Mouse (Mus musculus): ENCODE results near the gene Zbtb20. TPM values are rescaled to one million over a fixed set of nuclear protein-coding genes. Genes with fewer than 3 reads are reported as not detected.

Zbtb20 gene
- polyA plus RNA-seq, 1 experiment, result 13.7 TPM

DNA sequence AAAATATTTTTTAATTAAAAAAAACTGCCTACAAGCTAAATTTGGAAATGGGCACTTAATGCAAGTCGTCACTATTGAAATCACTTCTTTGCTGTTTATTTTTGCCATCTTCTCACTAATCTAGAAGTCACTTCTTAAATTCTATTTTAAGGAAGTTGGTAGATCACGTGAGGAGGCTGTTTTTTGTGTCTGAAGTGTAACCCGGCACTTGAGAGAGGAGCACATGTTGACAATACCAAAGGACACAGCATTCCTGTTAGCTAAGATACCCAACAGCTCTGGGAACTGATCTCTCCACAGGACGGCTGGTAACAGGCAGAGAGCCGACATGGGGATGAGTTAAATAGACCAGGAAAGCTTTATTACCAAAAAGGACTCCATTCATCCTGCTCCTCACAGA lies 702.7 kb downstream of the Zbtb20 start:
- TF ChIP-seq POLR2A (IDR thresholded peaks at IDR 0.05; ENCODE audit: low read depth, low read length) (no peak), CTCF (IDR thresholded peaks at IDR 0.05; ENCODE audit: borderline replicate concordance, insufficient read depth, low read length) (no peak)
- H3K4me3 ChIP-seq (ENCODE audit: insufficient read depth, low read length), result no peak overlapping the region
- H3K27ac ChIP-seq (ENCODE audit: insufficient read depth, low read length), result no peak overlapping the region
- H3K4me1 ChIP-seq (ENCODE audit: control insufficient read depth, insufficient read depth, low read length), result peaks cover 21% of the 10 kb centered on the region

DNA sequence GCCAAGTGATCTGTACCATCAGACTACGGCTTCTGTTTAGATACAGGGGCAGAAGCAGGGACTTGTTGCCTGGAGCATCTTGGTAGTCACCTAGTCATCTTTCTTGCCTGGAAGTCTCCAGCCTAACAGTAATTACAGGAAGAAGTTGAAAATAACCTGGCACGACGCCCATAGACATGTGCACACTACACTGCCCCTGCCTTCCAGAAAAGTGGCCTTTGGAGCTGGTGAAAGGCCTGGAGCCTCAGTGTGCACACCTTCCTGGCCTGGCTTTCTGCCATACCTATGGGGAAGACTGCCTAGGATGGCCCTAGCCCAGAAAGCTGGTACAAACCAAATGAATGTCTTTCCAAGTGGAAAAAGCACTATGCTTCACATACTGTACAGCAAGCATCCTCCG lies 703.4 kb downstream of the Zbtb20 start:
- H3K4me1 ChIP-seq (ENCODE audit: control insufficient read depth, insufficient read depth, low read length), result peaks cover 21% of the 10 kb centered on the region

DNA sequence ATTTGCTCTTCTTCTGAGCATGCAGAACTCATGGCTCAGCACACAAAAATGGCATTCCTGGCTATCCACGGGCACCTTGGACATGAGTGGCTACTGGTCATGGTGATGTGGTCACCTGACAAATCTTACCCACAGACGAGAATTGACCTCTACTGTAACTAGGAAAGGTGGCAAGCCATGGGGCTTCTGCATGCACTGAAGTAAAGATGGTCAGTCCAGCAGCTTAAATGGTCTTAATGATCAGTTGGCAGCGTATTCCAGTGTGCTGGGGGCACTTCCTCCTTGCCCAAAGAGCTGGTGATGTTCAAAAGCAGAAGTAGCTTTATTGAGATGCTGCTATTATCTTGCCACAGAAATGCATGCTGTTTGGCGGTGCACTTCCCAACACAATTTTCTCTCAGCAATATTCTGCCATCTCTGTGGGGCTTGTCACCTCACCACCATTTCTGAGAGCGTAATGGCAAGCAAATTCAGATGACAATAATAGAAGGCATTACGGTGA lies 704.7 kb downstream of the Zbtb20 start:
- H3K4me3 ChIP-seq (ENCODE audit: insufficient read depth, low read length), result no peak overlapping the region
- H3K27ac ChIP-seq (ENCODE audit: insufficient read depth, low read length), result no peak overlapping the region
- H3K4me1 ChIP-seq (ENCODE audit: control insufficient read depth, insufficient read depth, low read length), result peaks cover 15% of the 10 kb centered on the region
- TF ChIP-seq POLR2A (IDR thresholded peaks at IDR 0.05; ENCODE audit: low read depth, low read length) (no peak), CTCF (IDR thresholded peaks at IDR 0.05; ENCODE audit: borderline replicate concordance, insufficient read depth, low read length) (no peak)

More for the DNA sequence above, 703.4 kb downstream of the Zbtb20 start:
- TF ChIP-seq POLR2A (IDR thresholded peaks at IDR 0.05; ENCODE audit: low read depth, low read length) (no peak), CTCF (IDR thresholded peaks at IDR 0.05; ENCODE audit: borderline replicate concordance, insufficient read depth, low read length) (no peak)
- H3K27ac ChIP-seq (ENCODE audit: insufficient read depth, low read length), result no peak overlapping the region
- H3K4me3 ChIP-seq (ENCODE audit: insufficient read depth, low read length), result no peak overlapping the region

DNA sequence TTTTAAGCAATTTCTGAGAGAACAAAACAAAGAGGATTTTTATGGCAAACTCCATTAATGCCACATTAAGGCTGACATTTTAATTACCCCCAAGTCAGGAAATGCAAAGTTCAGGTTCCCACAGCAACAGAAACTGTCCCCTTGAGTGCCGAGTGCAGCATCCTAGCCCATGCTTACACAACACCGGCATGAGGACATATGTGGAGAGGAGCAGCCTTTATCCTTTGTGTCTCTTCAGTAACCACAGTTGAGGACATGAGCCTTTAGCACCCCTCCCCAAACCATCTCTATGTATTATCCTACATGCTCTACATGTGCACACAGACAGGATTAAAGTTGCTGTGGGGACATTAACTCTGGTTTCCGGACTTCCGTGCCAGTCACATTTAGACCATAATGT lies 705.9 kb downstream of the Zbtb20 start:
- TF ChIP-seq CTCF (IDR thresholded peaks at IDR 0.05; ENCODE audit: borderline replicate concordance, insufficient read depth, low read length), result no peak
- no peak for TF ChIP-seq POLR2A (IDR thresholded peaks at IDR 0.05; ENCODE audit: low read depth, low read length)
- Histone ChIP-seq H3K4me3 (ENCODE audit: insufficient read depth, low read length) (no peak overlapping the region), H3K4me1 (ENCODE audit: control insufficient read depth, insufficient read depth, low read length) (peaks cover 15% of the 10 kb centered on the region), H3K27ac (ENCODE audit: insufficient read depth, low read length) (no peak overlapping the region; the same call in 1 of the 2 replicates)

DNA sequence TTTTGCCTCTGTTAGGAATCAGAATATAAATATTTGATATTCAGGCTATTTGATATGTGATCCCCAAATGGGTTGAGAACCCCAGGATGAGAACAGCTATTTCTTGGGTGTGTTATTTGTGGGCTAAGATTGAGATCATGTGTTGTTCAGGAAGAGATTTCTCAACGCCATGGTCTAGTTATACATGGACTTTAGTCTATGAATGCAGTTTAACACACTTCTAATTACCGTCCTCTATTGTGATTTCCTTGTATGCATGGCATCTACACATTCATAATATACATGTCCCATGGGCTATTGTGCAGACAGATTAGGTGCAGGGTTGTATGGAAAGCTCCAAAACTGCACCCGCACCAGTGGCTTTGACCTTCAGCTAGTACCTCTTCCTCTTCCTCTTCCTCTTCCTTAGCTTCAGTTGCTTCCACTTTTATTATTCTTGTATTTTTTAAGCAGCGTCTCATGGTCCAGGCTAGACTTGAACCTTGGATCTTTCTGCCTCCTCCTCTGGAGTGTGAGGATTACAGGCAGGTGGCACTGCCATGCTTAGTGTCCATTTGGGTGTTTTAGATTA lies 711.3 kb downstream of the Zbtb20 start:
- no peak for TF ChIP-seq CTCF (IDR thresholded peaks at IDR 0.05; ENCODE audit: borderline replicate concordance, insufficient read depth, low read length)
- TF ChIP-seq POLR2A (IDR thresholded peaks at IDR 0.05; ENCODE audit: low read depth, low read length), result no peak
- Histone ChIP-seq H3K27ac (ENCODE audit: insufficient read depth, low read length) (no peak overlapping the region), H3K4me3 (ENCODE audit: insufficient read depth, low read length) (no peak overlapping the region), H3K4me1 (ENCODE audit: control insufficient read depth, insufficient read depth, low read length) (peaks cover 10% of the 10 kb centered on the region)

DNA sequence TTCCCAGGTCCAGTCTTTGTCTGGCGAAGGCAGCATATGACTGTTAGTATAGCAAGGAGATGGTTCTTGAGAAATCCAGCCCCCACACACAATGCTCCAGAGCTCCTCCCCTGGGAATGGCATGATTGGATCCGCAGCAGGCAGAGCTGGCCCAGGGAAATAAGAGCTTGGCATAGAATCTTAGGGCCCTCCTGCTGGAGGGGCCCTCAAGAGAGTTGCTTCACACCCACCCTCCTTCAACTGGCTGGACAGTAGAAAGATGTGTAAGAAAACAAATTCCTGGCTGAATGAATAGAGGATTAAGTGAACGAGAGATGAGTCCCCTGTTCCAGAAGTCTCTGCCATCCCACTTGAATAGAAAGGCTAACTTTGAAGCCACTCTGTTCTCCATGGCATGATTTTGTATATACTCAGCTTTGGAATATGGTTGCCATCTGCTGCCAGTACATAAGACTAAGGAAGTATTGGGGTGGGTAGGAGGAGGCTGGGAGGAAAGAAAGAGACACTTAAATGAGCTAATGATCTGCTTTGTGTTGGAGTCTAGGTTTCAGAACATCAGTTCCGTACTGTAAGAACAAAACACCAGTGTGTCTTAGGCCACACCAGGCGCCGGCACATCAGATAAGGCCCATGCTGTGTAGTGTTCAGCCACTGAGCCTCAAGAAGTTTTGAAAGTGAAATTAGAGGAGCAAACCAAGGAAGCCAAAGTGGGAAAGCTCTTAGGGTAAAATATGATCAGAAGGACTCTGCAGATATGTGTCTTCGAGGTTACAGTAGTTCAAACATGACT lies 715.2 kb downstream of the Zbtb20 start:
- H3K27ac ChIP-seq (ENCODE audit: insufficient read depth, low read length), result peak overlapping the region; percentile 49
- H3K4me1 ChIP-seq (ENCODE audit: control insufficient read depth, insufficient read depth, low read length), result peaks cover 8% of the 10 kb centered on the region
- TF ChIP-seq CTCF (IDR thresholded peaks at IDR 0.05; ENCODE audit: borderline replicate concordance, insufficient read depth, low read length) (no peak), POLR2A (IDR thresholded peaks at IDR 0.05; ENCODE audit: low read depth, low read length) (no peak)
- no peak overlapping the region for H3K4me3 ChIP-seq (ENCODE audit: insufficient read depth, low read length)

DNA sequence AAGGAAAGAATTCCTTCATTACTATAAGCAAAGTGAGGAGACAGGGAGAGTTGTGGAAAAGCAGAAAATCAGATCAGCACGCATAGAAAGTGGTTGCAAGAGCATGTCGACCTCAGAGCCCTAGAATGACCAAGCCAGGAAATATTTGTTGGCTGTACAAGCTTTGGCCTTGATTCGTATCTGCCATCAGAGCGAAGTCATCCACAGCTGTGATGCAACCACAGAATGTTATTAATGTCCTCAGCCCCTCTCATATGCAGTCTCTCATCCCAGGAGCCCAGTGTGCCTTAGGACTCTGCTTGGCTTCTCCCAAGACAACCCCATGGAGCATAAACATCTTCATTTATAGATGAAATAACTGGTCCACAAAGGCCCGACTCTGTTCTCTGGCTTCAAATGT lies 716.4 kb downstream of the Zbtb20 start:
- H3K4me3 ChIP-seq (ENCODE audit: insufficient read depth, low read length), result no peak overlapping the region
- peak overlapping the region; percentile 53 for H3K27ac ChIP-seq (ENCODE audit: insufficient read depth, low read length)
- TF ChIP-seq POLR2A (IDR thresholded peaks at IDR 0.05; ENCODE audit: low read depth, low read length) (no peak), CTCF (IDR thresholded peaks at IDR 0.05; ENCODE audit: borderline replicate concordance, insufficient read depth, low read length) (no peak)
- peaks cover 8% of the 10 kb centered on the region for H3K4me1 ChIP-seq (ENCODE audit: control insufficient read depth, insufficient read depth, low read length)

DNA sequence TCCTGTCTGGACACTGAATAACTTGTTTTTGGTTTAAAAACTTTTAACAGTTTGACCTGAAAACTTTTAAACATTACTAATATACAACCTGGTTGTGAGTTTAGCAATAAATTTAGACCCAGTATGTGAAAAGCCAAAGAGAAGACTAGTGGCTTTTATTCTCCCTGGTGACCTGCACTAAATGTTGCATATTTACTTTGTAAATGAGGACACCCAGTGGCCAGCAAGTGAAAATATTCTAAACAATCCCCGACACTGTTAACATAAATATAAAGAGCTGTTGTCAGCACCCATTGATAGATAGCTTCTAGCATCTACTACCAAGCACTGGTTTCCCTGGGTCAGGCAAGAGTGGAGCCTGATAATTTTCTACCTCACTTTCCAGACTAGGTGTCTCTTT lies 717.1 kb downstream of the Zbtb20 start:
- Histone ChIP-seq H3K4me3 (ENCODE audit: insufficient read depth, low read length) (no peak overlapping the region), H3K4me1 (ENCODE audit: control insufficient read depth, insufficient read depth, low read length) (peaks cover 8% of the 10 kb centered on the region), H3K27ac (ENCODE audit: insufficient read depth, low read length) (0 out of 2 replicates have a peak overlapping the region, but pooled peaks have one; percentile 47)
- TF ChIP-seq CTCF (IDR thresholded peaks at IDR 0.05; ENCODE audit: borderline replicate concordance, insufficient read depth, low read length) (no peak), POLR2A (IDR thresholded peaks at IDR 0.05; ENCODE audit: low read depth, low read length) (no peak)

DNA sequence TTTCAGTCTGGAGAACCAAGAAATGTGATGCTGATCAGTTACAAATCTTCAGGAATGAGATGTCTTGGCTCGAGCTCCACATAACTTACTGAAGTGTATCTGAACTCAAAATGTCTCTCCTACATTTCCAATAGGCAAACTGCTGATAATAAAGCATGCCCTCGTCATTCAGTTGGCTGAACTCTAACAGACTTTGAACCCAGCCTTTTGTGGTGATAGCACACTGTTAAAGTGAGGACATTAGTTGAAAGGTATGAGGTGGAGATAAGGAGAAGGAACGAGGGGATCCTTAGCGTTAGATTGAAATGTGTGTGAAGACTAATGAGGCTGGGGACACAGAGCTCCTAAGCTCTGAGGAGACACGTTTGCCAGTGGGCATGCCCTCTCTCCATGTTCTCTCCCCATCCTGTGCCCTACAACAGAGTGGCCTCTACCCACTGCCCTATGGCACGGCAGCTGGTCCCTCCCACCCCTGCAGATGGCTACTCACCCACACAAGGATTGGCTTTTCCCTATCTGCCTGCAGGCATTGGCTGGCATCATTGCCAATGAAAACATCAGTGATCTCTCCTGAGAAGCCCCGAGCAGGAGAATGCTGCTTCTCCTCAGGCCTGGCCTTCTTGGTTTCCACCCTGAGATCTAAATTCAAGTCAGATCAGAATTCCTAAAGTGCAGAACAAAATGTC lies 721.8 kb downstream of the Zbtb20 start:
- H3K4me3 ChIP-seq (ENCODE audit: insufficient read depth, low read length), result no peak overlapping the region
- TF ChIP-seq POLR2A (IDR thresholded peaks at IDR 0.05; ENCODE audit: low read depth, low read length), result no peak
- no peak for TF ChIP-seq CTCF (IDR thresholded peaks at IDR 0.05; ENCODE audit: borderline replicate concordance, insufficient read depth, low read length)
- no peaks in the 10 kb centered on the region for H3K4me1 ChIP-seq (ENCODE audit: control insufficient read depth, insufficient read depth, low read length)
- H3K27ac ChIP-seq (ENCODE audit: insufficient read depth, low read length), result no peak overlapping the region
